Mouse (Mus musculus): ENCODE measurements around the gene Tmem123.
A peak's percentile ranks its signal among the peaks of the same experiment; 100 is the strongest.

Tmem123 gene

GRCm38 (mm10) chr9:7763614-7764300, at the start of gene Tmem123:
TSS of gene Tmem123 (plus strand) at chr9:7764041.
- TF ChIP-seq POU5F1 (IDR thresholded peaks at IDR 0.05; ENCODE audit: borderline replicate concordance, low read length) (no peak), CTCF (conservative IDR thresholded peaks at IDR 0.05; ENCODE audit: low read length) (no peak), NANOG (IDR thresholded peaks at IDR 0.05; ENCODE audit: borderline replicate concordance, low read length) (no peak)
- peaks cover 7% of the 10 kb centered on the region; the same call in 1 of the 2 replicates for H3K27me3 ChIP-seq (ENCODE audit: insufficient read depth, low read length)
- H3K9me3 ChIP-seq (ENCODE audit: low read length) = no peaks in the 10 kb centered on the region; the same call in 1 of the 2 replicates
- H3K4me3 ChIP-seq (replicated peaks; ENCODE audit: low read length) = peak within 1 kb of the TSS; percentile 91
- H3K36me3 ChIP-seq (ENCODE audit: insufficient read depth, low read length) = peaks cover 20% of the 10 kb centered on the region
- H3K4me1 ChIP-seq (replicated peaks; ENCODE audit: low read depth, low read length) = peaks cover 74% of the 10 kb centered on the region

GRCm38 (mm10) chr9:7714062-7714907, 49.6 kb upstream of the Tmem123 start:
- no peaks in the 10 kb centered on the region; the same call in 1 of the 2 replicates for H3K9me3 ChIP-seq (ENCODE audit: low read length)
- peaks cover 24% of the 10 kb centered on the region for H3K4me1 ChIP-seq (replicated peaks; ENCODE audit: low read depth, low read length)
- TF ChIP-seq CTCF (conservative IDR thresholded peaks at IDR 0.05; ENCODE audit: low read length) (peak; percentile 51), NANOG (IDR thresholded peaks at IDR 0.05; ENCODE audit: borderline replicate concordance, low read length) (no peak), POU5F1 (IDR thresholded peaks at IDR 0.05; ENCODE audit: borderline replicate concordance, low read length) (no peak)
- no peaks in the 10 kb centered on the region for H3K36me3 ChIP-seq (ENCODE audit: insufficient read depth, low read length)
- H3K27me3 ChIP-seq (ENCODE audit: insufficient read depth, low read length) = no peaks in the 10 kb centered on the region
- no peak overlapping the region for H3K4me3 ChIP-seq (replicated peaks; ENCODE audit: low read length)

DNA sequence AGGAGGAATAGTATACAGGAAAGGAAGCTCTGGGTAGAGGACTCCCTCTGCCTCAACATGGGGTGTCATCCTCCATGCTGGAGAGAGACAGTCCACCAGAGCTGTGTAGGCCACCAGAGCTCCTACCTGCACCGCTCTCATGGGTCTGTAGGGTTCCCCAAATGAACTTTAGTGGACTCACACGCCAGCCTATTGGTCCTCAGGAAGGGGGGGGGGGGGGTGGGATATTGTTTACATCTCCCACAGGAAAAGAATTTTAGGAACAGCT, 49.0 kb upstream of the Tmem123 start:
- Histone ChIP-seq H3K4me3 (replicated peaks; ENCODE audit: low read length) (no peak overlapping the region), H3K4me1 (replicated peaks; ENCODE audit: low read depth, low read length) (peaks cover 25% of the 10 kb centered on the region), H3K27me3 (ENCODE audit: insufficient read depth, low read length) (no peaks in the 10 kb centered on the region), H3K36me3 (ENCODE audit: insufficient read depth, low read length) (no peaks in the 10 kb centered on the region), H3K9me3 (ENCODE audit: low read length) (no peaks in the 10 kb centered on the region; the same call in 1 of the 2 replicates)
- TF ChIP-seq NANOG (IDR thresholded peaks at IDR 0.05; ENCODE audit: borderline replicate concordance, low read length) (no peak), POU5F1 (IDR thresholded peaks at IDR 0.05; ENCODE audit: borderline replicate concordance, low read length) (no peak), CTCF (conservative IDR thresholded peaks at IDR 0.05; ENCODE audit: low read length) (no peak)

DNA sequence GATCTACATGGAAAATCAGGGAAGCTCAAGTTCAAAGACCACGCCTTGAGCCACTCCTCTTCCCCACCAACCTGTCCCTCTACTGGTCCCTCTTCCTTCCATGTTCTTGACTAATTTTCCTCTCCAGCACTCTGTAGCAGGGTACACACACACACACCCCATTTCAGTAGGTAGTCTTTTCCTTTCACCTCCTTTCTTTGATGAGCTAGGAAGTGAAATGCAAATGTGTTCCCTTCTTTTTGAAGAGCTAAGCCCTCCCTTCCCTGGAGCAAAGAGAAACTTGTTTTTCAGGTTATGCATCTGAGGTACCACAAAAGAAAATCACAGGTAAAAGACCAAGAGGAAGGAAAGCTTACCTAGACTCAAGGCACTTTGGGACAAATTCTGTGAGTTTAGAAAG, 42.3 kb upstream of the Tmem123 start:
- TF ChIP-seq CTCF (conservative IDR thresholded peaks at IDR 0.05; ENCODE audit: low read length) (no peak), NANOG (IDR thresholded peaks at IDR 0.05; ENCODE audit: borderline replicate concordance, low read length) (no peak), POU5F1 (IDR thresholded peaks at IDR 0.05; ENCODE audit: borderline replicate concordance, low read length) (no peak)
- H3K36me3 ChIP-seq (ENCODE audit: insufficient read depth, low read length) = no peaks in the 10 kb centered on the region
- H3K4me1 ChIP-seq (replicated peaks; ENCODE audit: low read depth, low read length) = peaks cover 38% of the 10 kb centered on the region
- no peaks in the 10 kb centered on the region; the same call in 1 of the 2 replicates for H3K9me3 ChIP-seq (ENCODE audit: low read length)
- H3K27me3 ChIP-seq (ENCODE audit: insufficient read depth, low read length) = no peaks in the 10 kb centered on the region
- no peak overlapping the region for H3K4me3 ChIP-seq (replicated peaks; ENCODE audit: low read length)

- no peaks in the 10 kb centered on the region for H3K36me3 ChIP-seq (ENCODE audit: insufficient read depth, low read length)
- TF ChIP-seq CTCF (conservative IDR thresholded peaks at IDR 0.05; ENCODE audit: low read length) (no peak), NANOG (IDR thresholded peaks at IDR 0.05; ENCODE audit: borderline replicate concordance, low read length) (no peak), POU5F1 (IDR thresholded peaks at IDR 0.05; ENCODE audit: borderline replicate concordance, low read length) (no peak)
- no peak overlapping the region for H3K4me3 ChIP-seq (replicated peaks; ENCODE audit: low read length)
- no peaks in the 10 kb centered on the region for H3K9me3 ChIP-seq (ENCODE audit: low read length)
- 0 out of 2 replicates have a peak, but pooled peaks cover 2% of the 10 kb centered on the region for H3K4me1 ChIP-seq (replicated peaks; ENCODE audit: low read depth, low read length)
- H3K27me3 ChIP-seq (ENCODE audit: insufficient read depth, low read length) = no peaks in the 10 kb centered on the region
Measured at GRCm38 (mm10) chr9:7728997-7729396, 34.8 kb upstream of the Tmem123 start.

DNA sequence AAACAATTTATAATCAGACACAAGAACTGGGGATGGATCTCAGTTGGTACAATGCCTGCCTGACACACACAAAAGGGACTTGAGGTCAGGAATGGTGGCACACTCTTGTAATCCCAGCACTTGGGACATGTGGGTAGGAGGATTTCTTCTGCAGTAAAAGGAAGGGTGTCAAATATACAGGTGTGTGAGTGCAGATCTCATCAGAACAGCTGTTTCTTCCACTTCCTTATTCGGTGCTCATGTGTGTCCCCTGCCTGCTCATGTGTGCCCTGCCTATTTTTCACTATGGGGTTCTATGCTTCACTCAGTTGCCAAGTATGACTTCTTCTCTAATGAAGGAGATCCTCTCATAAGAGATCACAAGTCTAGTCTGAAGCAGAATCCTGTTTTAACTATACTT, 21.1 kb upstream of the Tmem123 start:
- no peak for TF ChIP-seq CTCF (conservative IDR thresholded peaks at IDR 0.05; ENCODE audit: low read length)
- TF ChIP-seq NANOG (IDR thresholded peaks at IDR 0.05; ENCODE audit: borderline replicate concordance, low read length) = no peak
- TF ChIP-seq POU5F1 (IDR thresholded peaks at IDR 0.05; ENCODE audit: borderline replicate concordance, low read length) = no peak
- no peaks in the 10 kb centered on the region for H3K36me3 ChIP-seq (ENCODE audit: insufficient read depth, low read length)
- no peaks in the 10 kb centered on the region for H3K4me1 ChIP-seq (replicated peaks; ENCODE audit: low read depth, low read length)
- H3K4me3 ChIP-seq (replicated peaks; ENCODE audit: low read length) = no peak overlapping the region
- H3K27me3 ChIP-seq (ENCODE audit: insufficient read depth, low read length) = no peaks in the 10 kb centered on the region
- no peaks in the 10 kb centered on the region for H3K9me3 ChIP-seq (ENCODE audit: low read length)

DNA sequence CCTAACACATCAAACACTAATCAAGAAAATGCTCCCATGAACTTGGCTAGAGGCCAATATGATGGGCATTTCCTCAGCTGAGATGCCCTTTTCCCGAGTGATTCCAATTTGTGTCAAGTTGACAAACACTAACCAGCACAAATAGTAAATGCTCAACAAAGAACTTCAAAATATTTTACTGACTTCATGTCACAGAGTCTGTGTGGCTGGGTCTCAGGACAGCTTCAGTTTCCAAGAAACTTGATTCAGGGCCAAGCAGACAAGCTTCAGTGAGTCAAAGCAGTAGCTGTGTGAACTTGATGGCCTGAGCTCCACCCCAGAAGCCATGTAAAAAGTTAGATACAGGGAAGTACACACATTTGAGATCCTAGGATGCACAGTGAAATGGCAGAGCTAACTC, 19.7 kb upstream of the Tmem123 start:
- Histone ChIP-seq H3K4me1 (replicated peaks; ENCODE audit: low read depth, low read length) (no peaks in the 10 kb centered on the region), H3K27me3 (ENCODE audit: insufficient read depth, low read length) (no peaks in the 10 kb centered on the region), H3K9me3 (ENCODE audit: low read length) (no peaks in the 10 kb centered on the region), H3K4me3 (replicated peaks; ENCODE audit: low read length) (no peak overlapping the region), H3K36me3 (ENCODE audit: insufficient read depth, low read length) (no peaks in the 10 kb centered on the region)
- TF ChIP-seq POU5F1 (IDR thresholded peaks at IDR 0.05; ENCODE audit: borderline replicate concordance, low read length) (no peak), NANOG (IDR thresholded peaks at IDR 0.05; ENCODE audit: borderline replicate concordance, low read length) (no peak), CTCF (conservative IDR thresholded peaks at IDR 0.05; ENCODE audit: low read length) (no peak)

GRCm38 (mm10) chr9:7748881-7749280, 15.0 kb upstream of the Tmem123 start:
- H3K36me3 ChIP-seq (ENCODE audit: insufficient read depth, low read length) = no peaks in the 10 kb centered on the region
- no peak for TF ChIP-seq NANOG (IDR thresholded peaks at IDR 0.05; ENCODE audit: borderline replicate concordance, low read length)
- TF ChIP-seq POU5F1 (IDR thresholded peaks at IDR 0.05; ENCODE audit: borderline replicate concordance, low read length) = no peak
- no peak for TF ChIP-seq CTCF (conservative IDR thresholded peaks at IDR 0.05; ENCODE audit: low read length)

More at GRCm38 (mm10) chr9:7748881-7749280, 15.0 kb upstream of the Tmem123 start:
- Histone ChIP-seq H3K4me3 (replicated peaks; ENCODE audit: low read length) (no peak overlapping the region), H3K9me3 (ENCODE audit: low read length) (no peaks in the 10 kb centered on the region), H3K4me1 (replicated peaks; ENCODE audit: low read depth, low read length) (no peaks in the 10 kb centered on the region), H3K27me3 (ENCODE audit: insufficient read depth, low read length) (no peaks in the 10 kb centered on the region)
